Mouse (Mus musculus) urinary bladder, postnatal 25 days (tissue): ENCODE results near the gene Ptf1a.

Source experiments
- DNase-seq: peaks from one replicate; pipeline ENCODE4 v3.0.0; 2022; ENCODE audit warnings: low spot score

Ptf1a gene

GRCm38 (mm10) chr2:19444931-19445831 is at the start of gene Ptf1a:
Ptf1a (plus strand) TSS chr2:19445663.
- no peak for DNase-seq

GRCm38 (mm10) chr2:19405409-19405808 is 40.1 kb upstream of the Ptf1a start:
- no peak for DNase-seq

- DNase-seq: no peak
Measured at GRCm38 (mm10) chr2:19406531-19406930, 38.9 kb upstream of the Ptf1a start.

GRCm38 (mm10) chr2:19414222-19414965 is 31.1 kb upstream of the Ptf1a start:
- DNase-seq: peak; percentile 57

- peak; percentile 13 for DNase-seq
Measured at GRCm38 (mm10) chr2:19415063-19415521, 30.4 kb upstream of the Ptf1a start.

- DNase-seq: no peak
Measured at GRCm38 (mm10) chr2:19416066-19416465, 29.4 kb upstream of the Ptf1a start.

- DNase-seq: no peak
Measured at GRCm38 (mm10) chr2:19419686-19420345, 25.6 kb upstream of the Ptf1a start.

GRCm38 (mm10) chr2:19422226-19422625 is 23.2 kb upstream of the Ptf1a start:
- DNase-seq: no peak

GRCm38 (mm10) chr2:19423086-19423485 is 22.4 kb upstream of the Ptf1a start:
- no peak for DNase-seq

- peak; percentile 64 for DNase-seq
Measured at GRCm38 (mm10) chr2:19429031-19429430, 16.4 kb upstream of the Ptf1a start.

- no peak for DNase-seq
Measured at GRCm38 (mm10) chr2:19429691-19430690, 15.5 kb upstream of the Ptf1a start.

GRCm38 (mm10) chr2:19430746-19431145 is 14.7 kb upstream of the Ptf1a start:
- no peak for DNase-seq

- no peak for DNase-seq
Measured at GRCm38 (mm10) chr2:19431186-19431585, 14.3 kb upstream of the Ptf1a start.

- no peak for DNase-seq
Measured at GRCm38 (mm10) chr2:19431614-19432323, 13.7 kb upstream of the Ptf1a start.

- DNase-seq: no peak
Measured at GRCm38 (mm10) chr2:19444346-19444745, 1.1 kb upstream of the Ptf1a start.

GRCm38 (mm10) chr2:19445871-19446501 is 523 bp downstream of the Ptf1a start:
- DNase-seq: no peak

- no peak for DNase-seq
Measured at GRCm38 (mm10) chr2:19446746-19447145, 1.3 kb downstream of the Ptf1a start.

GRCm38 (mm10) chr2:19448042-19448700 is 2.7 kb downstream of the Ptf1a start:
- no peak for DNase-seq

- no peak for DNase-seq
Measured at GRCm38 (mm10) chr2:19449308-19449707, 3.8 kb downstream of the Ptf1a start.
